Mouse (Mus musculus): Measurements from ENCODE around the gene Cacnb4. TPM values are rescaled to one million over a fixed set of nuclear protein-coding genes. Genes with fewer than 3 reads are reported as not detected.

The Cacnb4 gene
- polyA plus RNA-seq, 1 experiment from 2014 or later: 0.34 TPM

DNA sequence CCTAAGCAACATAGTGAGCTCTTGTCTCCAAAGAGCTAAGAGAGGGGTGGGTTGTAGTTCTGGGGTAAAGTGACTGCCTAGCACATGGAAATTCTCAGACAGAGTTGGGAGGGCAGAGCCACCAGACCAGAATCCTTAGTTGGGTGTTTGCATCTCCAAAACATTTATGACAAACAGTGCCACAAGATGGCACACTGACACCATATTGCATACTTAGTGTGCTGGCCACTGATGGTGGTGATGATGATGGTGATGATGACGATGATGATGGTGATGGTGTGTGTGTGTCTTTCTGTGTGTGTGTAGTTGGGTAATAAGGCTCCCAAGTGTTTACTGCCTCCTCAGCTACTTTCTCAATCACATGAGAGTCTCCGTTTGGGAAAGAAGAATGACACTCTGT, 54.0 kb downstream of the Cacnb4 start:
- no peak overlapping the region for H3K4me2 ChIP-seq (ENCODE audit: low read depth, low read length)
- H3K27me3 ChIP-seq (ENCODE audit: control insufficient read depth, insufficient read depth, low read length): no peaks in the 10 kb centered on the region
- ATAC-seq (replicated peaks; ENCODE audit: extremely low read depth, insufficient read depth, low FRiP score): no peak
- H3K4me1 ChIP-seq (ENCODE audit: control insufficient read depth, insufficient read depth, low read length): peaks cover 26% of the 10 kb centered on the region
- H3K9me3 ChIP-seq (replicated peaks; ENCODE audit: control insufficient read depth, low read length): no peaks in the 10 kb centered on the region
- no peak overlapping the region for H3K27ac ChIP-seq (ENCODE audit: low read length)
- no peak overlapping the region for H3K9ac ChIP-seq (ENCODE audit: low read length)
- no peak overlapping the region for H3K4me3 ChIP-seq (ENCODE audit: low read length)
- no peaks in the 10 kb centered on the region for H3K36me3 ChIP-seq (ENCODE audit: control insufficient read depth, insufficient read depth)
- WGBS: 77% methylated on average over 2 of the region's 2 CpGs

DNA sequence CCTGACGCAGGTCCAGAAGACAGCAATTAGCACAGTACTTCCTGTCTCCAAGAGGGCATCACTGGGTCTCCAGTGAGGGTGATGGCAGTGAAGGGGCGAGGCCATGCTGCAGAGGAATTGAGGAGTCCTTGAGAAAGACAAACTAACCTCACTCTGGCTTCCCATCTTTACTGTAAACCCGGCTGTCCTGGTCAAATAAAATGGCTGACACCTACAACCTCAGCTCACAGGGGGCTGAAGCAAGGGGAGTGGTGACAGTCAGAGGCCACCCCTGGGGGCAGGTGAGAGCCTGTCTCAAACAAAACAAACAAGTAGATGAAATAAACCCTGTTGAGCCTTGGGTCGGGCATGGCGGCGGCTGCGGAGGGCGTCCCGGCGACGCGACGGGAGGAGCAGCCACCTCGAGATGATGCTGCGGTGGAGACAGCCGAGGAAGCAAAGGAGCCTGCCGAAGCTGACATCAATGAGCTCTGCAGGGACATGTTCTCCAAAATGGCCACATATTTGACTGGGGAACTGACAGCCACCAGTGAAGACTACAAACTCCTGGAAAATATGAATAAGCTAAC, 57.1 kb downstream of the Cacnb4 start:
- Histone ChIP-seq H3K9ac (ENCODE audit: low read length) (peak overlapping the region; percentile 56), H3K27ac (ENCODE audit: low read length) (no peak overlapping the region), H3K9me3 (replicated peaks; ENCODE audit: control insufficient read depth, low read length) (no peaks in the 10 kb centered on the region), H3K27me3 (ENCODE audit: control insufficient read depth, insufficient read depth, low read length) (no peaks in the 10 kb centered on the region), H3K36me3 (ENCODE audit: control insufficient read depth, insufficient read depth) (no peaks in the 10 kb centered on the region), H3K4me3 (ENCODE audit: low read length) (peak overlapping the region; percentile 41), H3K4me1 (ENCODE audit: control insufficient read depth, insufficient read depth, low read length) (peaks cover 26% of the 10 kb centered on the region), H3K4me2 (ENCODE audit: low read depth, low read length) (peak overlapping the region; percentile 60)
- no peak for ATAC-seq (replicated peaks; ENCODE audit: extremely low read depth, insufficient read depth, low FRiP score)
- WGBS: 38% methylated on average over 17 of the region's 17 CpGs

GRCm38 (mm10) chr2:52618804-52619203, 57.8 kb downstream of the Cacnb4 start:
- H3K9ac ChIP-seq (ENCODE audit: low read length): peak overlapping the region; percentile 46; the same call in 1 of the 2 replicates
- H3K9me3 ChIP-seq (replicated peaks; ENCODE audit: control insufficient read depth, low read length): no peaks in the 10 kb centered on the region
- H3K4me2 ChIP-seq (ENCODE audit: low read depth, low read length): peak overlapping the region; percentile 60
- H3K27me3 ChIP-seq (ENCODE audit: control insufficient read depth, insufficient read depth, low read length): no peaks in the 10 kb centered on the region
- H3K27ac ChIP-seq (ENCODE audit: low read length): no peak overlapping the region
- peak overlapping the region; percentile 41 for H3K4me3 ChIP-seq (ENCODE audit: low read length)
- peaks cover 19% of the 10 kb centered on the region for H3K4me1 ChIP-seq (ENCODE audit: control insufficient read depth, insufficient read depth, low read length)
- H3K36me3 ChIP-seq (ENCODE audit: control insufficient read depth, insufficient read depth): no peaks in the 10 kb centered on the region
- 12% methylated on average over 2 of the region's 2 CpGs for WGBS
- no peak for ATAC-seq (replicated peaks; ENCODE audit: extremely low read depth, insufficient read depth, low FRiP score)

GRCm38 (mm10) chr2:52615429-52615828, 61.2 kb downstream of the Cacnb4 start:
- Histone ChIP-seq H3K9ac (ENCODE audit: low read length) (no peak overlapping the region), H3K27me3 (ENCODE audit: control insufficient read depth, insufficient read depth, low read length) (no peaks in the 10 kb centered on the region), H3K27ac (ENCODE audit: low read length) (no peak overlapping the region), H3K9me3 (replicated peaks; ENCODE audit: control insufficient read depth, low read length) (no peaks in the 10 kb centered on the region), H3K4me3 (ENCODE audit: low read length) (no peak overlapping the region), H3K36me3 (ENCODE audit: control insufficient read depth, insufficient read depth) (no peaks in the 10 kb centered on the region), H3K4me2 (ENCODE audit: low read depth, low read length) (no peak overlapping the region), H3K4me1 (ENCODE audit: control insufficient read depth, insufficient read depth, low read length) (peaks cover 10% of the 10 kb centered on the region)
- ATAC-seq (replicated peaks; ENCODE audit: extremely low read depth, insufficient read depth, low FRiP score): no peak
- 65% methylated on average over 5 of the region's 5 CpGs for WGBS

DNA sequence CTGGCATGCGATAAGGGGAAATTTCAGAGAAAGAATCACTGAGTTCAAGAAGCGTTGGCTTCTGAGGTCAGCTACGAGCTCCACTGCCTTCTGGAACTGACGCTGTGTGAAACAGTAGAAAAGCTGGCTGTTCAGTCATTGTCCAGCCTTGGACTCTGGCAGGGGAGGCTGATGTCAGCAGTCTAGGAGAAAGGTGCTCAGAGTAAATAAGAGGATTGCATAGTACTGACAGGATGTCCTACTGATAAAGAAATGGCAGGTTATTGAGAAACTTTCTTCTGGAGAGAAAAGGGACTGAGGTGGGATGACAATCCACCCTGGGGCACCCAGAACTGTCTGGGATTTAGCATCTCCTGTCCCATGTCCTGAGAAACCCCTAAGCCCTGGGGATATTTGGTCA, 62.7 kb downstream of the Cacnb4 start:
- Histone ChIP-seq H3K4me3 (ENCODE audit: low read length) (no peak overlapping the region), H3K9ac (ENCODE audit: low read length) (no peak overlapping the region), H3K36me3 (ENCODE audit: control insufficient read depth, insufficient read depth) (no peaks in the 10 kb centered on the region), H3K27me3 (ENCODE audit: control insufficient read depth, insufficient read depth, low read length) (no peaks in the 10 kb centered on the region), H3K9me3 (replicated peaks; ENCODE audit: control insufficient read depth, low read length) (no peaks in the 10 kb centered on the region), H3K4me1 (ENCODE audit: control insufficient read depth, insufficient read depth, low read length) (peaks cover 4% of the 10 kb centered on the region), H3K27ac (ENCODE audit: low read length) (no peak overlapping the region), H3K4me2 (ENCODE audit: low read depth, low read length) (no peak overlapping the region)
- WGBS: 84% methylated on average over 4 of the region's 4 CpGs
- ATAC-seq (replicated peaks; ENCODE audit: extremely low read depth, insufficient read depth, low FRiP score): no peak

- H3K36me3 ChIP-seq (ENCODE audit: control insufficient read depth, insufficient read depth): no peaks in the 10 kb centered on the region
- H3K27ac ChIP-seq (ENCODE audit: low read length): no peak overlapping the region
- no peak overlapping the region for H3K4me3 ChIP-seq (ENCODE audit: low read length)
- no peaks in the 10 kb centered on the region for H3K27me3 ChIP-seq (ENCODE audit: control insufficient read depth, insufficient read depth, low read length)
- 50% methylated on average over 1 of the region's 1 CpGs for WGBS
- H3K4me2 ChIP-seq (ENCODE audit: low read depth, low read length): no peak overlapping the region
- no peaks in the 10 kb centered on the region for H3K9me3 ChIP-seq (replicated peaks; ENCODE audit: control insufficient read depth, low read length)
- no peaks in the 10 kb centered on the region for H3K4me1 ChIP-seq (ENCODE audit: control insufficient read depth, insufficient read depth, low read length)
- no peak overlapping the region for H3K9ac ChIP-seq (ENCODE audit: low read length)
- no peak for ATAC-seq (replicated peaks; ENCODE audit: extremely low read depth, insufficient read depth, low FRiP score)
These were observed 67.1 kb downstream of the Cacnb4 start for GRCm38 (mm10) chr2:52609486-52609885.

- 73% methylated on average over 5 of the region's 5 CpGs for WGBS
- ATAC-seq (replicated peaks; ENCODE audit: extremely low read depth, insufficient read depth, low FRiP score): no peak
These were observed 68.7 kb downstream of the Cacnb4 start for GRCm38 (mm10) chr2:52607857-52608485.

GRCm38 (mm10) chr2:52606331-52606730, 70.3 kb downstream of the Cacnb4 start:
- 83% methylated on average over 4 of the region's 4 CpGs for WGBS
- no peak overlapping the region for H3K27ac ChIP-seq (ENCODE audit: low read length)
- ATAC-seq (replicated peaks; ENCODE audit: extremely low read depth, insufficient read depth, low FRiP score): no peak
- no peak overlapping the region for H3K4me2 ChIP-seq (ENCODE audit: low read depth, low read length)
- no peak overlapping the region for H3K9ac ChIP-seq (ENCODE audit: low read length)
- peaks cover 7% of the 10 kb centered on the region for H3K4me1 ChIP-seq (ENCODE audit: control insufficient read depth, insufficient read depth, low read length)
- H3K9me3 ChIP-seq (replicated peaks; ENCODE audit: control insufficient read depth, low read length): no peaks in the 10 kb centered on the region
- H3K36me3 ChIP-seq (ENCODE audit: control insufficient read depth, insufficient read depth): no peaks in the 10 kb centered on the region
- H3K4me3 ChIP-seq (ENCODE audit: low read length): no peak overlapping the region
- H3K27me3 ChIP-seq (ENCODE audit: control insufficient read depth, insufficient read depth, low read length): no peaks in the 10 kb centered on the region

More at GRCm38 (mm10) chr2:52607857-52608485, 68.7 kb downstream of the Cacnb4 start:
- Histone ChIP-seq H3K4me2 (ENCODE audit: low read depth, low read length) (no peak overlapping the region), H3K9me3 (replicated peaks; ENCODE audit: control insufficient read depth, low read length) (no peaks in the 10 kb centered on the region), H3K27me3 (ENCODE audit: control insufficient read depth, insufficient read depth, low read length) (no peaks in the 10 kb centered on the region), H3K36me3 (ENCODE audit: control insufficient read depth, insufficient read depth) (no peaks in the 10 kb centered on the region), H3K27ac (ENCODE audit: low read length) (no peak overlapping the region), H3K9ac (ENCODE audit: low read length) (no peak overlapping the region), H3K4me3 (ENCODE audit: low read length) (no peak overlapping the region), H3K4me1 (ENCODE audit: control insufficient read depth, insufficient read depth, low read length) (peaks cover 6% of the 10 kb centered on the region)

DNA sequence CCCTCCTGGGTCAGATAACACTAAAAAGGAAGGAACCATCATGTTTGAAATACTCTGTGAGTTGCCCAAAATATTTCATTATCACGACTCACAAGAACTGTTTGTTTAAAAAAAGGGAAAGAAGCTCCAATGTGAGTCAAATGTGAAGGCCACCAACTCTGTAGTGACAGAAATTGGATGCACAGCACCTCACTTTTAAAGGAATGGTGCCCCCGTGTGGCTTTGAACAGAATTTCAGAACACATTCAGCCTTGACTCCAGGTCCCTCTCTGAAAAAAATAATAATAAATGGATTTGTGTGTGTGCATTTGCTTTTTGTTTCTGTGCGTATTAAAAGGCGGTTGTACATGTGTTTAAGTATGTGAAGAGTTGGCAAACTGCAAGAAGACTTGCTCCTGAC, 71.3 kb downstream of the Cacnb4 start:
- no peaks in the 10 kb centered on the region for H3K27me3 ChIP-seq (ENCODE audit: control insufficient read depth, insufficient read depth, low read length)
- no peak overlapping the region for H3K4me3 ChIP-seq (ENCODE audit: low read length)
- 14% methylated on average over 4 of the region's 4 CpGs for WGBS
- peaks cover 7% of the 10 kb centered on the region for H3K4me1 ChIP-seq (ENCODE audit: control insufficient read depth, insufficient read depth, low read length)
- H3K9ac ChIP-seq (ENCODE audit: low read length): no peak overlapping the region
- no peak for ATAC-seq (replicated peaks; ENCODE audit: extremely low read depth, insufficient read depth, low FRiP score)
- no peak overlapping the region for H3K27ac ChIP-seq (ENCODE audit: low read length)
- H3K9me3 ChIP-seq (replicated peaks; ENCODE audit: control insufficient read depth, low read length): no peaks in the 10 kb centered on the region
- H3K4me2 ChIP-seq (ENCODE audit: low read depth, low read length): no peak overlapping the region
- no peaks in the 10 kb centered on the region for H3K36me3 ChIP-seq (ENCODE audit: control insufficient read depth, insufficient read depth)

Data from heart, embryonic 16.5 days (tissue).